Mouse (Mus musculus) midbrain, embryonic 13.5 days (tissue): ENCODE data around the gene Dock4. TPM values are rescaled to one million over a fixed set of nuclear protein-coding genes. Genes with fewer than 3 reads are reported as not detected.

ENCODE experiments used
- ATAC-seq: fragments of 200-750 bp; cut with Nextera tagmentation; 2 replicates; pipeline ENCODE4 v1.8.0; 2017; ENCODE audit warnings: mild to moderate bottlenecking, moderate TSS enrichment, moderate library complexity
- H3K27ac ChIP-seq: fragments of 300-500 bp; sonication (generic); 2 replicates; pipeline ENCODE4 v1.5.1; 2015; ENCODE audit warnings: inconsistent platforms, mild to moderate bottlenecking, moderate library complexity
- H3K27me3 ChIP-seq: fragments of 300-500 bp; sonication (generic); 2 replicates; pipeline ENCODE4 v1.6.1; 2015; ENCODE audit warnings: mild to moderate bottlenecking, inconsistent platforms
- H3K36me3 ChIP-seq: fragments of 300-500 bp; sonication (generic); 2 replicates; pipeline ENCODE4 v1.6.1; 2015; ENCODE audit warnings: mild to moderate bottlenecking, inconsistent platforms
- H3K4me1 ChIP-seq: fragments of 300-500 bp; sonication (generic); replicated peaks from 2 replicates; pipeline ENCODE4 v1.6.1; 2015; ENCODE audit warnings: inconsistent platforms
- H3K4me2 ChIP-seq: fragments of 300-500 bp; sonication (generic); replicated peaks from 2 replicates; pipeline ENCODE4 v1.6.1; 2015; ENCODE audit warnings: moderate library complexity, mild to moderate bottlenecking, inconsistent platforms
- H3K4me3 ChIP-seq: fragments of 300-500 bp; sonication (generic); replicated peaks from 2 replicates; pipeline ENCODE4 v1.5.1; 2015; ENCODE audit warnings: mild to moderate bottlenecking, inconsistent platforms
- H3K9ac ChIP-seq: fragments of 300-500 bp; sonication (generic); replicated peaks from 2 replicates; pipeline ENCODE4 v1.6.1; 2015; ENCODE audit warnings: mild to moderate bottlenecking, inconsistent platforms
- H3K9me3 ChIP-seq: fragments of 300-500 bp; sonication (generic); 2 replicates; pipeline ENCODE4 v1.6.1; 2016; ENCODE audit warnings: mild to moderate bottlenecking, inconsistent platforms
- WGBS: fragments of 180-500 bp; shearing (Covaris S2); methylation state at CpG from one replicate; pipeline ENCODE4 v1.1.7; 2015; 5-methylcytosine and 5-hydroxymethylcytosine counted together
- polyA plus RNA-seq: library from polyadenylated mRNA; unstranded; fragments of >200 nt; fragmentation: Nextera tagmentation; extraction: Ambion mirVana; gene quantifications from 2 replicates; pipeline ENCODE4 v1.2.1, GENCODE M21; 2015

Dock4 gene
- 38.2 and 38.4 TPM in 2 replicates for polyA plus RNA-seq

DNA sequence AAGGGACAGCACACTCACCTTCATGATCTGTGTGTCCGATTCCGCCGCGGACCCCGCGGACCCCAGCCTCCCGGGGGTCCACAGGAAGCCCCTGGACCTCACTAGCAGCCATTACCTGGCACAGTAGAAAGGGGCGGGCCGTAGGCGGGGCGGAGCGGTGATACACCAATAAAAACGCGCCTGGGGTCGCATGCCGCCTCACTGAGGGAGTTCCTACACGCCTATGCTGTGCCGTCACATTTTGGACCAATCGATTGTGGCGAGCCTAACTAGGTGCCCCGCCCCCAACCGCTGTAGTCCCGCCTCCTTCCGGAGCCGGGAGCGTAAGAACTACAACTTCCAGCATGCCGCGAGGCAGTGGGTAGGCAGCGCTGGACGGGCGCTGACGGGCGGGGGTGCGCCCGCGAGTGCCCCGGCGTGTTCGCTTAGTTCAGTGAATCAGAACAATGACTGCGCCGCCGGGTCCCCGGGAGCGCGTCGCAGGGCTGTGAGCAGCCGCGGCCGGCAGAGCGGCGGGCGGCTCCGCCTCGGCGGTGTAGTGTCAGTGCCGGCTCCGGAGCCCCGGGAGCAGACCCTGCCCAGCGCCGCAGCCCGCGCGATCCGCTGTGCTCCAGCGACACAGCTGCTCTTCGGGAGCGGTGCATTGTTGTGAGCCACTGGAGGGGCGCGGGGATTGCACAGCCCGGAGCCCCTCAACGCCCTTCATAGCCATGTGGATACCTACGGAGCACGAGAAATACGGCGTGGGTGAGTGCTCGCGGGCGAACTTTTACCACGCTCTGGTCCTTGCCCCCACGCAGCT is at the start of gene Dock4, which contains the start of gene Zfp277:
TSS of gene Dock4 (plus strand) at position 305 of the 802 bp plus-strand sequence.
TSS of gene Zfp277 (minus strand) at position 255 of the 802 bp plus-strand sequence.
- peak within 1 kb of the TSS; percentile 77 for H3K4me3 ChIP-seq
- peak within 1 kb of the TSS; percentile 89 for H3K9ac ChIP-seq
- WGBS, result under 1% methylated on average over 80 of the region's 80 CpGs
- H3K27me3 ChIP-seq, result 0 out of 2 replicates have a peak, but pooled peaks cover 3% of the 10 kb centered on the region
- H3K9me3 ChIP-seq, result no peaks in the 10 kb centered on the region
- peak; percentile 99 for ATAC-seq
- peaks cover 31% of the 10 kb centered on the region for H3K4me1 ChIP-seq
- peak within 1 kb of the TSS; percentile 93 for H3K27ac ChIP-seq
- H3K36me3 ChIP-seq, result no peaks in the 10 kb centered on the region
- H3K4me2 ChIP-seq, result peak within 1 kb of the TSS; percentile 77

DNA sequence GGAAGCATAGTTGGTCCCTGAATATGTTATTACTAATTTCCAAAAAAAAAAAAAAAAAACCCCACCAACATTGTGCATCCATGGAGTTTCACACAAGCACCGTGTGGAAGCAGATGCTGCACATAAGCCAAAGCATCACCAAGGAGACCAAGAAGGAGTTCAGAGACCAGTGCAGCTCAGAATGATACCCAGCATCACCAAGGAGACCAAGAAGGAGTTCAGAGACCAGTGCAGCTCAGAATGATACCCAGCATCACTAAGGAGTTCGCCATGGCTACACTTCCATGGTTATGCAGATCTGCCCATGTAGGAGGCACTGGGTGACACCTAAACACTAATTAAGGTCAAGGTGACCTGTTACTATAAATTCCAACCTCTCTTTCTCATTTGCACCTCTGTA is 46.8 kb upstream of the Dock4 start:
- Histone ChIP-seq H3K36me3 (no peaks in the 10 kb centered on the region), H3K27ac (no peak overlapping the region), H3K9me3 (no peaks in the 10 kb centered on the region), H3K4me3 (no peak overlapping the region), H3K4me1 (no peaks in the 10 kb centered on the region), H3K4me2 (no peak overlapping the region), H3K9ac (no peak overlapping the region), H3K27me3 (no peaks in the 10 kb centered on the region)
- no peak for ATAC-seq
- 70% methylated on average over 2 of the region's 2 CpGs for WGBS

DNA sequence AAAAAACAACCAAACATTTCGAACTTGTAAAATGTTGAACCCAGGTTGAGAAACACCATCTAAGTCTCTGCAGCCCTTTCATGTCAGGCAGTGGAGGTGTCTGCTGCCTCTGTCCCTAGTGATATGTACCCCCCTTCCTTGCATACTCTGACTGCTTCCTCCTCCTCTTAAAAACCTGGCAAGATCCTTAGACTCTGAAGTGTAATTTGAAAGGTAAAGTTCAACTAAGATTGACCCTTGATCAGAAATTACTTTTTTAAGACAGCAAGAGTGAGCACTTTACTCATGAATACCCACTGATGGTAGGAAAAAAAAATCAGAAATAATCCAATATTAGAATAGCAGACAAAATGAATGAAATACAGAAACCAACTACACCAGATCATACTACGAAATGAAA is 46.4 kb upstream of the Dock4 start:
- Histone ChIP-seq H3K4me1 (no peaks in the 10 kb centered on the region), H3K27ac (no peak overlapping the region), H3K36me3 (no peaks in the 10 kb centered on the region), H3K4me3 (no peak overlapping the region), H3K4me2 (no peak overlapping the region), H3K27me3 (no peaks in the 10 kb centered on the region), H3K9ac (no peak overlapping the region), H3K9me3 (no peaks in the 10 kb centered on the region)
- WGBS, result 93% methylated on average over 2 of the region's 2 CpGs
- ATAC-seq, result no peak

DNA sequence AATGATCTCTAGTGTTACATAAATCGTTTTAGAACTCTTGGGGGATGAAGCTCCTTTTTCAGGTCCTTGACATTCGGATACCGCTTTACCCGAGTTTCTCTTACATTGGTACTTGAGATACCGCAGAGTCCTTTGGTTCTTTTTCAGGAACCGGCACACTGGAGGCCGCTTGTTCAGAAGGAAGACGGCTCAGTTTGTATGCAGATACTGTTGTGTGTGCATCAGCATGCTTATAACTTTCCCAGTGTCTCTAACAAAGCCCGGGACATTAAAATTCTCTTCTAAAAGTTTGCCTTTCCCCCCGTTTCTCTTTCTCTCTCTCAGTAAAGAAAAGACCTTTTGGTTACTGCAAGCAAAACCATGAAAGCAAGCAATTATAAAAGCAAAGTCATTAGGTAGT is 45.9 kb upstream of the Dock4 start:
- no peak for ATAC-seq
- Histone ChIP-seq H3K27ac (no peak overlapping the region), H3K4me2 (no peak overlapping the region), H3K4me1 (no peaks in the 10 kb centered on the region), H3K9me3 (no peaks in the 10 kb centered on the region), H3K9ac (no peak overlapping the region), H3K36me3 (no peaks in the 10 kb centered on the region), H3K27me3 (no peaks in the 10 kb centered on the region), H3K4me3 (no peak overlapping the region)
- 84% methylated on average over 10 of the region's 10 CpGs for WGBS

DNA sequence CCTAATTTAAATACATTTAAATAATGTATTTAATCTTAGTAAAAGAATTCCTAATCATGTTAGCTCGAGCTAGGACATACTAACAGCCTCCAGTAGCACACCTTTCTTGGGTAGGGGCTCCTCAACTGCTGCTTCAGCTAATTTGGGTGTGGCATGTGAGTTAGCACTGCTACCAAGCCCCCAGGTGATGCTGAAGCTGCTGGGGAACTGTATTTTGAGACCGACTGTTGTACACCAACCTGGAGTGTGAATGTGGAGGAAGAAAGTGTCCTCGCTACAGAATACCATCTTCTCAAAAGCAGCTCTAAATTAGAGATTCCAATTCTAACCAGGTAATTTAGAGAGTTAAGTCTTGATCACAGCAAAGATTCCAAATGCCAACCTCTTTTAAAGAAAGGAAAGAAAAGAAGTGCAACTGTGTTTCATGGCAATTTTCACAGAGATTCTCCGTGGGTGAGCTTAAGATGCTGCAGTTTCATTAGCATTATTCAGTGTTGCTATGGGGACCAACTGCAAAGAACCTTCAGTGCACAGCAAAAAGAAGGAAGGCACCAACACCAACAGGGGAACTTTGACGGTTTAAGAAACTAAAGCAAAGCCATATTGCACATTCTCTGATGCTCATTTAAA is 31.0 kb upstream of the Dock4 start:
- ATAC-seq, result peak; percentile 89
- WGBS, result 18% methylated on average over 5 of the region's 5 CpGs
- H3K4me1 ChIP-seq, result peaks cover 14% of the 10 kb centered on the region
- peaks cover 1% of the 10 kb centered on the region; the same call in 1 of the 2 replicates for H3K36me3 ChIP-seq
- H3K9ac ChIP-seq, result no peak overlapping the region
- no peaks in the 10 kb centered on the region for H3K9me3 ChIP-seq
- no peaks in the 10 kb centered on the region for H3K27me3 ChIP-seq
- H3K27ac ChIP-seq, result no peak overlapping the region; the same call in 1 of the 2 replicates
- H3K4me3 ChIP-seq, result no peak overlapping the region
- peak overlapping the region; percentile 27 for H3K4me2 ChIP-seq

DNA sequence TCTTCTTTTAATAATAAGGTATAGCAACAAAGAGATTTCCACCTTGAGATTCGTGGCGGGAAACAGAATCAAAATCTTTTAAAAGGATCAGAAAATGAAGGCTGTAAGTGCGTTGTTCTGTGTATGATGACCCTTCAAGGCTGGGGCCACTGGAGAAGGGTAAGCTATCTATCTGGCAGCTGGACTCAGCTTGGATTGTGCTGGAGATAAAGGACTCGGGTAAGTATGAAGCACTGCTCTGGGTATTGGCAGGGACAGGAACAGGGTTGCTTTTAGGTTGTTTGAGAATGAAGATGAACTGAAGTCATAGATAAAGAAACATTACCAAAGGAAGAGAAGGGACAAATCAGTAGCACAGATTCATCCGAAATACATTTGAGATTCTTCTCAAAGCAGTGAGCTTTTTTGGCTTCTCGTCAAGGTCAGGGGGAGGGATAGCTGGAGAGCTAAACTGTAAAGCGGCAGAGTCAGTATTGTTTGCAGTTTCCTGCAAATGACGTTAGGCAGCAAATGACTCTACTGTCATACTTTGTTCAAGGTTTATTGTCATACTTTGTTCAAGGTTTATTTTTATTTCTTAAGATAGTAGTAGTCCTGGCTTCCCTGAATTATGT is 30.3 kb upstream of the Dock4 start:
- H3K36me3 ChIP-seq, result no peaks in the 10 kb centered on the region
- peak overlapping the region; percentile 27 for H3K4me2 ChIP-seq

DNA sequence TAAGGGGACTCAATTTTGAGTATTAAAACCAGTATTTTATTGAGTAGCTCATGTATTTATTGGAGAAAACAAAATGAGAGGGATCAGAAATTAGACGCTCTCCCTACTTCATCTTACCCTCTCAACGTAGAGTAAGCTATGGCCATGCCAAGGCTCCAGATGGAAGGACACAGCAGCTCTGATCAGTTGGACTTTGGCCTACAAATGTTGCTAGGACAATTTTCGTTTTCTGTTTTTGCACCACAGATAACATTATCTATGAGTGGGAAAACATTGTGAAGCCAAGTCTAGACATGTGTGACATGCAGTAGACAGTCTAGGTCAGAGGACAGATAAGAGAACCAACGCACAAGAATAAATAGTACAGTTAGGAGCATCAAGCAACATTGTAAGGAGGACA is 28.5 kb upstream of the Dock4 start:
- Histone ChIP-seq H3K4me3 (no peak overlapping the region), H3K9ac (no peak overlapping the region), H3K4me2 (no peak overlapping the region), H3K4me1 (peaks cover 14% of the 10 kb centered on the region), H3K9me3 (no peaks in the 10 kb centered on the region), H3K36me3 (no peaks in the 10 kb centered on the region), H3K27ac (no peak overlapping the region), H3K27me3 (no peaks in the 10 kb centered on the region)
- no peak for ATAC-seq
- 96% methylated on average over 4 of the region's 4 CpGs for WGBS

More for the DNA sequence above, 30.3 kb upstream of the Dock4 start:
- H3K4me1 ChIP-seq, result peaks cover 14% of the 10 kb centered on the region
- H3K27ac ChIP-seq, result 0 out of 2 replicates have a peak overlapping the region, but pooled peaks have one; percentile 14
- no peaks in the 10 kb centered on the region for H3K27me3 ChIP-seq
- no peaks in the 10 kb centered on the region for H3K9me3 ChIP-seq
- H3K9ac ChIP-seq, result no peak overlapping the region
- ATAC-seq, result peak; percentile 82
- WGBS, result 46% methylated on average over 8 of the region's 8 CpGs
- H3K4me3 ChIP-seq, result no peak overlapping the region

DNA sequence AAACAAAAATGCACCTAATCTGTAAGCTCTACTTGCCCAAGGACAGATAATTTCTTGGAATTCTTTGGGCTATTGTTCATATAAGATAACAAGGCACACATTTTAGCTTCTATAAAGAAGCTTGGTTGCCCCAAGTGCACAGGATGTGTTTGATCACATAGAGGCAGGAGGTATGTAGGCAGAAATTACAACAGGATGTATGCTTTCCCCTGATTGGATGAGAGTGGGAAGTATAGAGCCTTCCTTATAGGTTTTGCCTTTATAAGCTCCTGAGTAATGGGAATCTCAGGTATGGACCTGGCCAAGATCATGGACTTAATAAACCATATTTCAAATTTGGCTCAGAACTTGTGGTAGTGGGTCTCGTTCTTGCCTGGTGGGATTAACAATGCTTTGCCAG is 20.8 kb upstream of the Dock4 start:
- no peaks in the 10 kb centered on the region for H3K27me3 ChIP-seq
- no peaks in the 10 kb centered on the region; the same call in 1 of the 2 replicates for H3K4me1 ChIP-seq
- H3K4me3 ChIP-seq, result no peak overlapping the region
- no peak overlapping the region for H3K27ac ChIP-seq
- no peaks in the 10 kb centered on the region for H3K36me3 ChIP-seq
- 83% methylated on average over 1 of the region's 1 CpGs for WGBS
- no peak overlapping the region for H3K9ac ChIP-seq
- H3K4me2 ChIP-seq, result no peak overlapping the region
- no peak for ATAC-seq
- H3K9me3 ChIP-seq, result no peaks in the 10 kb centered on the region

DNA sequence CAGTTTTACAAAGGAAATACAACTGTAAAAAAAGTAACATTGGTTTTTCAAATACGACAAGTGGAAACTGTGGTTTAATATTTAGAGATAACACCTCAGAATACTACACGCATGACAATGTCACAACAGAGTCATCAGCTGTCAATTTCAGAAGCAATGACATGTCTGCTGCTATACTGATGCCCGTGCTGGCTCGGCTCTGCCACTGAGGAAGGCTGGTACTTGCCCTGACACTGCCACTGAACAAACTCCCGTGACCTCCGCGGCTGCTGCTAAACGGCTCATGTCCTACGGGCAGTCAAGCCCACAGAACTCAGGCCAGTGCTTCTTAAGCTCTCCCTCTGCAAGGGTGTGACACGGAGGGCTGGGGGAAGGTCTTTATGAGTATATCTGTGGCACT is 18.1 kb upstream of the Dock4 start:
- H3K4me1 ChIP-seq, result peaks cover 10% of the 10 kb centered on the region
- no peak overlapping the region for H3K4me2 ChIP-seq
- no peak overlapping the region for H3K9ac ChIP-seq
- no peak for ATAC-seq
- no peaks in the 10 kb centered on the region for H3K9me3 ChIP-seq
- H3K4me3 ChIP-seq, result no peak overlapping the region
- WGBS, result 78% methylated on average over 10 of the region's 10 CpGs
- no peak overlapping the region for H3K27ac ChIP-seq
- no peaks in the 10 kb centered on the region for H3K27me3 ChIP-seq
- H3K36me3 ChIP-seq, result no peaks in the 10 kb centered on the region

DNA sequence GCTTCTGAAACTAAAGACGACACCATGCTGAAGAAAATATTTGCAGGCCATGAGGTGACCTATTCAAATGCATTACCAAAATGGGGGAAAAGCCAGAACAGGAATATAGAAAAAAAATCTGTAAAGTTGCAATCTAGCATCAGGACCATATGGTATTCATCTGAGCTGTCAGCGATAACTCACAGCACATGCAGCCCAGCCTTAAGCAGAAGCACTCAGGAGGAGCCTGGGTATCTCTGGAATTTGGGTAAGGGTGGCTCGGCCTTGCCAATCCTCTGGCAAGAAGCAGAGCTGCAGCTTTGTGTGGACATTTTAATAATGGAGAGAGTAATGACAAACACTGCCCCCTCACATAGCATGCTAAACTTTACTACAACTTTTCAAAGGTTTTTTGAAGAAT is 15.8 kb upstream of the Dock4 start:
- no peaks in the 10 kb centered on the region for H3K36me3 ChIP-seq
- peaks cover 10% of the 10 kb centered on the region for H3K4me1 ChIP-seq
- no peaks in the 10 kb centered on the region for H3K27me3 ChIP-seq
- ATAC-seq, result no peak
- H3K9ac ChIP-seq, result no peak overlapping the region
- no peaks in the 10 kb centered on the region for H3K9me3 ChIP-seq
- WGBS, result 79% methylated on average over 3 of the region's 3 CpGs
- no peak overlapping the region for H3K4me2 ChIP-seq
- no peak overlapping the region for H3K4me3 ChIP-seq
- no peak overlapping the region for H3K27ac ChIP-seq

DNA sequence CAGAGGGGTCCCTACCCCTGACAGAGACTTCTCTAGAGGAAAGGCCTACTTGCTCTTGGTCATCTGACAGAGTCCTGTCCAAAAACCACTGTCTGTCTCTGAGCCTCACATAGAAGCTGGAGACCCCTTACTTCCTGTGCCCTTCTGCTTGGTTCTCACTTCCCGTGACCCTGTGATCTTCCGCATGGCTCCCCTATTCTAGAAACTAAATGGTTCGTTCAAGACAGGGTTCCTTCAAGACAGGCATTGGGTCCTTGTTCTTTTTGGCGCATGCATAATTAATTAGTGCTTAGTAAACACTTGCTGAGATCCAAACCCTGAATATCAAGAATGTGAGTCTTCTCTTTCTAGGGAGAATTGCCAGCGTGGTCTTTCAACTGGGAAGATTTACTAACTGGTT is 14.7 kb upstream of the Dock4 start:
- Histone ChIP-seq H3K27ac (no peak overlapping the region), H3K9ac (no peak overlapping the region), H3K27me3 (no peaks in the 10 kb centered on the region), H3K4me1 (peaks cover 10% of the 10 kb centered on the region), H3K9me3 (no peaks in the 10 kb centered on the region), H3K4me2 (no peak overlapping the region), H3K4me3 (no peak overlapping the region), H3K36me3 (no peaks in the 10 kb centered on the region)
- ATAC-seq, result no peak
- WGBS, result 50% methylated on average over 5 of the region's 5 CpGs

DNA sequence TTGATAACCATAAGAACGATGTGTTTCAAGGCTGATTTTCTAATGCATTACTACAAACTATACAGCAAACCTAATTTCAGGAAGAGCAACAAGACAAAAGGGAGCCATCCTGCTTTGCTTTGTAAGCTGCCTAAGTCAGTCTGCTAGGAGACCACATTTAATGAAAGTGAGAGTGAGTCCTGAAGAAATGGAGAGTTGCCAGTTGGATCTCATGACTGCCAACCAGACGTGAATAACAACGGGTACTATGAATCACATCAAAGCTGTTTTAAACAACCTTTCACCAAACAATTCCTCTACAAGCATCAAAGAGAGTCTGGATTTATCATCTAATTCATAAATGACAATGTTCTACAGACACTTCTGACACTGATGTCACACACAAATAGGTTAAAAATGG is 11.7 kb upstream of the Dock4 start:
- WGBS, result 64% methylated on average over 3 of the region's 3 CpGs
- Histone ChIP-seq H3K9me3 (no peaks in the 10 kb centered on the region), H3K9ac (no peak overlapping the region), H3K27ac (no peak overlapping the region), H3K4me1 (peaks cover 10% of the 10 kb centered on the region), H3K4me2 (no peak overlapping the region), H3K4me3 (no peak overlapping the region), H3K27me3 (no peaks in the 10 kb centered on the region), H3K36me3 (no peaks in the 10 kb centered on the region)
- ATAC-seq, result no peak
